Mouse (Mus musculus): ENCODE measurements at regions not wholly inside any gene's neighbourhood (a gene's known extent, or its start where the extent isn't known, plus 50 kb on each side); places are given as distances from the start of the nearest gene placed in this dataset.

GRCm38 (mm10) chr10:117453406-117454170, 73.8 kb upstream of the Cpsf6 start:
- TF ChIP-seq CTCF (IDR thresholded peaks at IDR 0.05; ENCODE audit: borderline replicate concordance, insufficient read depth, low read length) (no peak), POLR2A (IDR thresholded peaks at IDR 0.05; ENCODE audit: low read depth, low read length) (no peak)
